Mouse (Mus musculus) pancreas, adult 10 weeks (tissue): ENCODE measurements around the gene 4933402J07Rik. TPM values are rescaled to one million over a fixed set of nuclear protein-coding genes. Genes with fewer than 3 reads are reported as not detected.

Experiments
- polyA plus RNA-seq: library from polyadenylated mRNA; stranded (reverse); fragments of 350-450 nt; fragmentation: Illumina TruSeq; extraction: RNeasy Lipid Tissue Mini Kit (QIAGEN cat#74804); gene quantifications from one replicate; pipeline ENCODE4 v1.2.3, GENCODE M21; 2015; ENCODE audit warnings: low read depth, low replicate concordance; ENCODE audit not compliant: insufficient read depth

4933402J07Rik gene
- polyA plus RNA-seq: not detected

DNA sequence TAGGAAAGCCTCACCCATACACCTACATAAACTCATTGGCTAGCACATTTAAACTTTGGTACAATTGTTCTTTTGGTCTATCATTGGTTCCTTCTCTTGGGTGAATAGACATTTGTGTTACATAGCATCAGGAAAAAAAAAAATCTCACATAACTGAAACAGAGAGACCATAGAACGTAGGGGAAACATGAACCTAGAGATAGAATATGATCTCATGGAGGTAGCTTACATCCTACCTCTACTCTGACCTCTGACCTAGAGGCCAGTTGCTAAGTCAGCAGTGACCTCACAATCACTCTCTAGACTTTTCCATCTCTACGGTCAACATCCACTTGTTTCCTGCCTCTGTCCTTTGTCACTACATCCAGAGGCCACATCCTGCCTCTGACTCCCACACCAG is at the start of gene 4933402J07Rik:
TSS of gene 4933402J07Rik (plus strand) at position 301 of the 400 bp plus-strand sequence.

Other genes starting within 250 kb of the 4933402J07Rik start
- not detected for gene Cbln1, start 91.2 kb upstream of the 4933402J07Rik start, polyA plus RNA-seq